In genomic region chr6:149244159-149244558, GRCm38 (mm10) we compare ENCODE assay signal across 17 mouse cellular contexts.
"Had no signal": no experiment of that assay in that cellular context is flagged by ENCODE, and none has a peak within 500 bp of the region (broad histone marks: within the 10 kb centered on the region; RNA-seq: fewer than 3 reads in every experiment).

No protein-coding gene starts in this region.

- ATAC-seq: hindbrain, embryonic 16.5 days; inflammation-experienced regulatory T-cells, adult 6 months; intestine, embryonic 15.5 days had no signal

- DNase-seq: gastrocnemius, adult 2 months; gastrocnemius, postnatal 14 days; gastrocnemius, postnatal 36 days; heart, adult 18-20 months; heart, postnatal 10 days; heart, postnatal 4 days; kidney, adult 18-20 months; kidney, adult 8-10 months; kidney, postnatal 10 days; kidney, postnatal 25 days; kidney, postnatal 4 days; layer of hippocampus, adult 9-11 months; liver; liver, embryonic 13.5 days had no signal
